Mouse (Mus musculus): ENCODE measurements around the gene Pabpc1l. TPM values are rescaled to one million over a fixed set of nuclear protein-coding genes. Genes with fewer than 3 reads are reported as not detected.

Pabpc1l gene
- polyA plus RNA-seq, 1 experiment from 2014 or later, result 2.6 TPM

GRCm38 (mm10) chr2:164073120-164073519 is 47.9 kb downstream of the Pabpc1l start:
- no peak overlapping the region for H3K27ac ChIP-seq (ENCODE audit: low read depth, low read length)
- no peak overlapping the region for H3K4me2 ChIP-seq (ENCODE audit: low read length)
- DNase-seq (ENCODE audit: low spot score), result no peak
- H3K27me3 ChIP-seq (replicated peaks; ENCODE audit: control insufficient read depth, insufficient read depth, low read length), result no peaks in the 10 kb centered on the region
- no peak overlapping the region for H3K4me3 ChIP-seq (ENCODE audit: low read depth, low read length)
- H3K9ac ChIP-seq (ENCODE audit: low read length), result no peak overlapping the region
- 92% methylated on average over 7 of the region's 7 CpGs for WGBS
- no peak for ATAC-seq
- H3K9me3 ChIP-seq (replicated peaks; ENCODE audit: control insufficient read depth, low read length), result no peaks in the 10 kb centered on the region
- peaks cover 22% of the 10 kb centered on the region; the same call in 1 of the 2 replicates for H3K4me1 ChIP-seq (ENCODE audit: control insufficient read depth, insufficient read depth, low read length)
- no peaks in the 10 kb centered on the region for H3K36me3 ChIP-seq (ENCODE audit: control insufficient read depth, insufficient read depth, low read length)

- Histone ChIP-seq H3K27ac (ENCODE audit: low read depth, low read length) (peak overlapping the region; percentile 55; the same call in 1 of the 2 replicates), H3K9ac (ENCODE audit: low read length) (peak overlapping the region; percentile 89), H3K27me3 (replicated peaks; ENCODE audit: control insufficient read depth, insufficient read depth, low read length) (no peaks in the 10 kb centered on the region), H3K4me2 (ENCODE audit: low read length) (peak overlapping the region; percentile 90), H3K36me3 (ENCODE audit: control insufficient read depth, insufficient read depth, low read length) (no peaks in the 10 kb centered on the region), H3K4me1 (ENCODE audit: control insufficient read depth, insufficient read depth, low read length) (peaks cover 22% of the 10 kb centered on the region; the same call in 1 of the 2 replicates), H3K9me3 (replicated peaks; ENCODE audit: control insufficient read depth, low read length) (no peaks in the 10 kb centered on the region), H3K4me3 (ENCODE audit: low read depth, low read length) (peak overlapping the region; percentile 93)
- ATAC-seq (peak; percentile 86), DNase-seq (ENCODE audit: low spot score) (peak; percentile 97)
- 0% methylated on average over 48 of the region's 48 CpGs for WGBS
Observed at GRCm38 (mm10) chr2:164073918-164074578, 48.8 kb downstream of the Pabpc1l start.

- H3K9ac ChIP-seq (ENCODE audit: low read length), result peak overlapping the region; percentile 89
- peaks cover 8% of the 10 kb centered on the region for H3K36me3 ChIP-seq (ENCODE audit: control insufficient read depth, insufficient read depth, low read length)
- no peak for ATAC-seq
- peak overlapping the region; percentile 93; the same call in 1 of the 2 replicates for H3K4me3 ChIP-seq (ENCODE audit: low read depth, low read length)
- WGBS, result 53% methylated on average over 5 of the region's 5 CpGs
- H3K4me2 ChIP-seq (ENCODE audit: low read length), result peak overlapping the region; percentile 90
- no peaks in the 10 kb centered on the region for H3K27me3 ChIP-seq (replicated peaks; ENCODE audit: control insufficient read depth, insufficient read depth, low read length)
- no peak overlapping the region for H3K27ac ChIP-seq (ENCODE audit: low read depth, low read length)
- H3K9me3 ChIP-seq (replicated peaks; ENCODE audit: control insufficient read depth, low read length), result no peaks in the 10 kb centered on the region
- H3K4me1 ChIP-seq (ENCODE audit: control insufficient read depth, insufficient read depth, low read length), result peaks cover 12% of the 10 kb centered on the region; the same call in 1 of the 2 replicates
- DNase-seq (ENCODE audit: low spot score), result no peak
Observed at GRCm38 (mm10) chr2:164075088-164075487, 49.8 kb downstream of the Pabpc1l start.

DNA sequence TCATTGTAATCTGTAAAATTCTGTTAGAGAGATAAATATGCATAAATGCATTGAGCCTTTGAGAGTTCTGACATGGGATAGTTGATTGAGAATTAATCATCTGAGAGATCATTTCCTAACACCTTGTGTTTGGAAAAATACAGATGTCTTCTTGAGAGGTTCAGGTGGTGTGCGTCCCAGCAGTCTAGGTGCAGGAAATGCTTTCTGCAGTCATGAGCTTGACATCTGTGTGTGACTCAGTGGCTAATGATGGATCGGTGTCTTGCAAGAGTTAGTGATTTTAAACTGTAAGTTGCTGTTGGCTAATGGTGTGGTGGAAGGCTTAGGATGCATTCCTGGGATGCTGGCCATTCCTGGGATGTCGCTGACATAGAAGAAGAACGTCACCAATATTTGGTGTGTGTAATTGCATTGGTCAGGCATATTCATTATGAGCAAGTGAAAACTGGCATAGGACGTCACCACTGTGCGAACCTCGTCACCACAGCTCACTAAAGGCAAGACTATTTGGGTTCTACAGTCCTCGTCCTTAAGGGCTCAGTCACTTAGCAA is 51.7 kb downstream of the Pabpc1l start:
- ATAC-seq (no peak), DNase-seq (ENCODE audit: low spot score) (no peak)
- Histone ChIP-seq H3K9me3 (replicated peaks; ENCODE audit: control insufficient read depth, low read length) (no peaks in the 10 kb centered on the region), H3K27ac (ENCODE audit: low read depth, low read length) (no peak overlapping the region), H3K4me1 (ENCODE audit: control insufficient read depth, insufficient read depth, low read length) (peaks cover 11% of the 10 kb centered on the region; the same call in 1 of the 2 replicates), H3K4me2 (ENCODE audit: low read length) (no peak overlapping the region), H3K9ac (ENCODE audit: low read length) (no peak overlapping the region), H3K36me3 (ENCODE audit: control insufficient read depth, insufficient read depth, low read length) (peaks cover 27% of the 10 kb centered on the region), H3K27me3 (replicated peaks; ENCODE audit: control insufficient read depth, insufficient read depth, low read length) (no peaks in the 10 kb centered on the region), H3K4me3 (ENCODE audit: low read depth, low read length) (no peak overlapping the region)
- 94% methylated on average over 8 of the region's 8 CpGs for WGBS

- peaks cover 36% of the 10 kb centered on the region for H3K36me3 ChIP-seq (ENCODE audit: control insufficient read depth, insufficient read depth, low read length)
- ATAC-seq (no peak), DNase-seq (ENCODE audit: low spot score) (no peak)
- no peak overlapping the region for H3K9ac ChIP-seq (ENCODE audit: low read length)
- WGBS, result 88% methylated on average over 5 of the region's 5 CpGs
- H3K4me1 ChIP-seq (ENCODE audit: control insufficient read depth, insufficient read depth, low read length), result peaks cover 11% of the 10 kb centered on the region; the same call in 1 of the 2 replicates
- no peak overlapping the region for H3K4me3 ChIP-seq (ENCODE audit: low read depth, low read length)
- no peak overlapping the region for H3K4me2 ChIP-seq (ENCODE audit: low read length)
- H3K9me3 ChIP-seq (replicated peaks; ENCODE audit: control insufficient read depth, low read length), result no peaks in the 10 kb centered on the region
- no peak overlapping the region for H3K27ac ChIP-seq (ENCODE audit: low read depth, low read length)
- no peaks in the 10 kb centered on the region for H3K27me3 ChIP-seq (replicated peaks; ENCODE audit: control insufficient read depth, insufficient read depth, low read length)
Observed at GRCm38 (mm10) chr2:164077875-164078274, 52.6 kb downstream of the Pabpc1l start.

- Histone ChIP-seq H3K9ac (ENCODE audit: low read length) (no peak overlapping the region), H3K36me3 (ENCODE audit: control insufficient read depth, insufficient read depth, low read length) (peaks cover 52% of the 10 kb centered on the region), H3K27me3 (replicated peaks; ENCODE audit: control insufficient read depth, insufficient read depth, low read length) (no peaks in the 10 kb centered on the region), H3K4me3 (ENCODE audit: low read depth, low read length) (no peak overlapping the region), H3K4me1 (ENCODE audit: control insufficient read depth, insufficient read depth, low read length) (peaks cover 11% of the 10 kb centered on the region; the same call in 1 of the 2 replicates), H3K27ac (ENCODE audit: low read depth, low read length) (no peak overlapping the region), H3K9me3 (replicated peaks; ENCODE audit: control insufficient read depth, low read length) (no peaks in the 10 kb centered on the region), H3K4me2 (ENCODE audit: low read length) (no peak overlapping the region)
- WGBS, result 95% methylated on average over 6 of the region's 6 CpGs
- DNase-seq (ENCODE audit: low spot score) (no peak), ATAC-seq (no peak)
Observed at GRCm38 (mm10) chr2:164079488-164079887, 54.2 kb downstream of the Pabpc1l start.

- 98% methylated on average over 10 of the region's 10 CpGs for WGBS
- H3K4me1 ChIP-seq (ENCODE audit: control insufficient read depth, insufficient read depth, low read length), result no peaks in the 10 kb centered on the region
- H3K4me3 ChIP-seq (ENCODE audit: low read depth, low read length), result no peak overlapping the region
- ATAC-seq (no peak), DNase-seq (ENCODE audit: low spot score) (no peak)
- H3K27ac ChIP-seq (ENCODE audit: low read depth, low read length), result no peak overlapping the region
- H3K4me2 ChIP-seq (ENCODE audit: low read length), result no peak overlapping the region
- H3K36me3 ChIP-seq (ENCODE audit: control insufficient read depth, insufficient read depth, low read length), result peaks cover 69% of the 10 kb centered on the region
- H3K27me3 ChIP-seq (replicated peaks; ENCODE audit: control insufficient read depth, insufficient read depth, low read length), result no peaks in the 10 kb centered on the region
- H3K9me3 ChIP-seq (replicated peaks; ENCODE audit: control insufficient read depth, low read length), result no peaks in the 10 kb centered on the region
- no peak overlapping the region for H3K9ac ChIP-seq (ENCODE audit: low read length)
Observed at GRCm38 (mm10) chr2:164081577-164081976, 56.3 kb downstream of the Pabpc1l start.

DNA sequence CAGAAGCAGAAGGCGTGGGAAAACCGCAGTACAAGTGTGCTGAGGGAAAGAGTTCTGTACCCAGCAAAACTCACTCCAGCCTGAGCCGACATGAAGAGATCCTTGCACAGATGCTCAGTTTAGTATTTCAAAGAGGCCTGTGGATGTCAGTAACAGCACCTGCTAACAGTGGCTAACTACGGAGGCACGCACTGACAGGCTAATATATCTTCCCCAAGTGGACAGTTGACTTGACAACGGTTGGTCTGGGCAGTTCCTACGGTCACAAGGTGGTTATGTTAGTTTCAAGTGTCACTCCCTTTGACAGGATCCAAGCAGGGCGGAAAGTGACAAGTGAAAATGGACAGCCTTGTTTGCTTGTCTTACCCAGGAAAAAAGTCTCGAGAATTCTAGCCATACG is 56.9 kb downstream of the Pabpc1l start:
- Histone ChIP-seq H3K4me3 (ENCODE audit: low read depth, low read length) (no peak overlapping the region), H3K27ac (ENCODE audit: low read depth, low read length) (no peak overlapping the region), H3K27me3 (replicated peaks; ENCODE audit: control insufficient read depth, insufficient read depth, low read length) (no peaks in the 10 kb centered on the region), H3K4me2 (ENCODE audit: low read length) (no peak overlapping the region), H3K9me3 (replicated peaks; ENCODE audit: control insufficient read depth, low read length) (no peaks in the 10 kb centered on the region), H3K9ac (ENCODE audit: low read length) (no peak overlapping the region), H3K36me3 (ENCODE audit: control insufficient read depth, insufficient read depth, low read length) (peaks cover 75% of the 10 kb centered on the region), H3K4me1 (ENCODE audit: control insufficient read depth, insufficient read depth, low read length) (no peaks in the 10 kb centered on the region)
- WGBS, result 94% methylated on average over 10 of the region's 10 CpGs
- ATAC-seq (no peak), DNase-seq (ENCODE audit: low spot score) (no peak)
